Mouse (Mus musculus): ENCODE measurements around the gene Snx9. TPM values are rescaled to one million over a fixed set of nuclear protein-coding genes. Genes with fewer than 3 reads are reported as not detected.

Gene Snx9
- total RNA-seq, 2 experiments from 2014 or later: 15.5 to 16.7 TPM

GRCm38 (mm10) chr17:5805935-5806334, 35.2 kb upstream of the Snx9 start:
- no peak for DNase-seq (ENCODE audit: low spot score in 2 of 2)

- no peak for DNase-seq (ENCODE audit: low spot score in 2 of 2)
These were observed 34.3 kb upstream of the Snx9 start for GRCm38 (mm10) chr17:5806823-5807222.

- no peak for DNase-seq (ENCODE audit: low spot score in 2 of 2)
These were observed 33.2 kb upstream of the Snx9 start for GRCm38 (mm10) chr17:5807847-5808386.

GRCm38 (mm10) chr17:5813863-5814640, 27.1 kb upstream of the Snx9 start:
- peak in 1 of 2 experiments; percentile 10 for DNase-seq (ENCODE audit: low spot score in 2 of 2)

GRCm38 (mm10) chr17:5814641-5814920, 26.5 kb upstream of the Snx9 start:
- no peak for DNase-seq (ENCODE audit: low spot score in 2 of 2)

- DNase-seq (ENCODE audit: low spot score in 2 of 2): no peak
These were observed 23.3 kb upstream of the Snx9 start for GRCm38 (mm10) chr17:5817871-5818270.

- no peak for DNase-seq (ENCODE audit: low spot score in 2 of 2)
These were observed 22.0 kb upstream of the Snx9 start for GRCm38 (mm10) chr17:5819105-5819504.

GRCm38 (mm10) chr17:5819799-5820201, 21.3 kb upstream of the Snx9 start:
- no peak for DNase-seq (ENCODE audit: low spot score in 2 of 2)

- DNase-seq (ENCODE audit: low spot score in 2 of 2): peak; percentile 18 to 22
These were observed 18.6 kb upstream of the Snx9 start for GRCm38 (mm10) chr17:5822541-5822940.

GRCm38 (mm10) chr17:5823032-5823431, 18.1 kb upstream of the Snx9 start:
- DNase-seq (ENCODE audit: low spot score in 2 of 2): no peak

GRCm38 (mm10) chr17:5827836-5828582, 13.1 kb upstream of the Snx9 start:
- no peak for DNase-seq (ENCODE audit: low spot score in 2 of 2)

GRCm38 (mm10) chr17:5828583-5828836, 12.6 kb upstream of the Snx9 start:
- no peak for DNase-seq (ENCODE audit: low spot score in 2 of 2)

GRCm38 (mm10) chr17:5828944-5829343, 12.2 kb upstream of the Snx9 start:
- no peak for DNase-seq (ENCODE audit: low spot score in 2 of 2)

- no peak for DNase-seq (ENCODE audit: low spot score in 2 of 2)
These were observed 11.2 kb upstream of the Snx9 start for GRCm38 (mm10) chr17:5829930-5830329.

- no peak for DNase-seq (ENCODE audit: low spot score in 2 of 2)
These were observed 10.7 kb upstream of the Snx9 start for GRCm38 (mm10) chr17:5830382-5830781.

- DNase-seq (ENCODE audit: low spot score in 2 of 2): no peak
These were observed 10.3 kb upstream of the Snx9 start for GRCm38 (mm10) chr17:5830832-5831231.

GRCm38 (mm10) chr17:5831257-5831806, 9.8 kb upstream of the Snx9 start:
- DNase-seq (ENCODE audit: low spot score in 2 of 2): no peak

GRCm38 (mm10) chr17:5834166-5834565, 7.0 kb upstream of the Snx9 start:
- peak in 1 of 2 experiments; percentile 15 for DNase-seq (ENCODE audit: low spot score in 2 of 2)

GRCm38 (mm10) chr17:5834798-5835328, 6.3 kb upstream of the Snx9 start:
- DNase-seq (ENCODE audit: low spot score in 2 of 2): no peak

- no peak for DNase-seq (ENCODE audit: low spot score in 2 of 2)
These were observed 1.4 kb upstream of the Snx9 start for GRCm38 (mm10) chr17:5839549-5840240.

- no peak for DNase-seq (ENCODE audit: low spot score in 2 of 2)
These were observed 490 bp upstream of the Snx9 start for GRCm38 (mm10) chr17:5840550-5841127.
